Mouse (Mus musculus) MEL (cell line): ENCODE data around the gene Zkscan2. TPM values are rescaled to one million over a fixed set of nuclear protein-coding genes. Genes with fewer than 3 reads are reported as not detected.

Experiments used
- DNase-seq: peaks from one replicate; pipeline ENCODE4 v3.0.0; 2011; ENCODE audit warnings: low read depth, low spot score
- H3K27ac ChIP-seq: 2 replicates; pipeline ENCODE4 v1.5.1; 2012; ENCODE audit warnings: low read depth, mild to moderate bottlenecking, control low read depth, low read length, moderate library complexity; ENCODE audit not compliant: control insufficient read depth
- H3K27me3 ChIP-seq, 2 experiments: fragments of 150-350 bp in 1 of 2; sonication (generic) in 1 of 2; 2 replicates each; pipeline ENCODE4 v1.6.1; 2012; ENCODE audit warnings: low read length in 2 of 2, mild to moderate bottlenecking in 2 of 2, improper control_type of control experiment in 1 of 2, moderate library complexity in 1 of 2; ENCODE audit not compliant: insufficient read depth in 2 of 2, control insufficient read depth in 1 of 2
- H3K36me3 ChIP-seq, 2 experiments: 2 replicates each; pipeline ENCODE4 v1.6.1; 2012 to 2014; ENCODE audit warnings: low read length in 2 of 2, improper control_type of control experiment in 1 of 2, inconsistent platforms in 1 of 2, mild to moderate bottlenecking in 1 of 2; ENCODE audit not compliant: insufficient read depth in 2 of 2, control insufficient read depth in 1 of 2
- H3K4me1 ChIP-seq, 2 experiments: fragments of 150-350 bp in 1 of 2; sonication (generic) in 1 of 2; 2 replicates each; pipeline ENCODE4 v1.6.1; 2012; ENCODE audit warnings: low read length in 2 of 2, improper control_type of control experiment in 1 of 2, mild to moderate bottlenecking in 1 of 2; ENCODE audit not compliant: insufficient read depth in 2 of 2, control insufficient read depth in 1 of 2
- H3K4me3 ChIP-seq, 2 experiments: fragments of 150-350 bp in 1 of 2; sonication (generic) in 1 of 2; 2 replicates each; pipeline ENCODE4 v1.5.1; 2012; ENCODE audit warnings: low read depth in 2 of 2, low read length in 2 of 2, mild to moderate bottlenecking in 2 of 2, moderate library complexity in 2 of 2, control low read depth in 1 of 2, improper control_type of control experiment in 1 of 2; ENCODE audit not compliant: control insufficient read depth in 1 of 2, insufficient read depth in 1 of 2
- H3K79me2 ChIP-seq: 2 replicates; pipeline ENCODE4 v1.6.1; 2012; ENCODE audit warnings: mild to moderate bottlenecking, low read length, moderate library complexity; ENCODE audit not compliant: control insufficient read depth, poor library complexity, insufficient read depth
- H3K9ac ChIP-seq: 2 replicates; pipeline ENCODE4 v1.6.1; 2012; ENCODE audit warnings: low read depth, mild to moderate bottlenecking, control low read depth, low read length, moderate library complexity; ENCODE audit not compliant: control insufficient read depth, poor library complexity, severe bottlenecking
- H3K9me3 ChIP-seq: fragments of 150-350 bp; sonication (generic); replicated peaks from 2 replicates; pipeline ENCODE4 v1.6.1; 2012; ENCODE audit warnings: mild to moderate bottlenecking, low read length, improper control_type of control experiment, moderate library complexity; ENCODE audit not compliant: insufficient read depth
- BHLHE40 ChIP-seq: IDR thresholded peaks from 2 replicates; pipeline ENCODE4 v1.6.1; 2012; ENCODE audit warnings: low read depth, mild to moderate bottlenecking, inconsistent platforms, low read length, improper control_type of control experiment, borderline replicate concordance
- CHD1 ChIP-seq: IDR thresholded peaks from 2 replicates; pipeline ENCODE4 v1.6.1; 2012; ENCODE audit warnings: low read depth, mild to moderate bottlenecking, inconsistent platforms, low read length, improper control_type of control experiment
- CHD2 ChIP-seq: IDR thresholded peaks from 2 replicates; pipeline ENCODE4 v1.6.1; 2011; ENCODE audit warnings: low read length, improper control_type of control experiment
- CTCF ChIP-seq, 3 experiments: IDR thresholded peaks in 2 of 3; conservative IDR thresholded peaks in 1 of 3; 2 replicates each; pipeline ENCODE4 v1.5.1; 2011 to 2012; ENCODE audit warnings: low read length in 3 of 3, low read depth in 2 of 3, mild to moderate bottlenecking in 2 of 3, improper control_type of control experiment in 1 of 3, inconsistent platforms in 1 of 3, mixed read lengths in 1 of 3, moderate library complexity in 1 of 3; ENCODE audit not compliant: control insufficient read depth in 1 of 3, insufficient read depth in 1 of 3, poor library complexity in 1 of 3, severe bottlenecking in 1 of 3
- E2F4 ChIP-seq: IDR thresholded peaks from 2 replicates; pipeline ENCODE4 v1.6.1; 2011; ENCODE audit warnings: low read depth, low read length, improper control_type of control experiment, borderline replicate concordance
- ELF1 ChIP-seq: IDR thresholded peaks from 2 replicates; pipeline ENCODE4 v1.6.1; 2014; ENCODE audit warnings: low read depth, mild to moderate bottlenecking, inconsistent platforms, low read length, improper control_type of control experiment, moderate library complexity
- EP300 ChIP-seq, 2 experiments: IDR thresholded peaks; 2 replicates each; pipeline ENCODE4 v1.6.1; 2011; ENCODE audit warnings: improper control_type of control experiment in 2 of 2, low read length in 2 of 2, low read depth in 1 of 2, mild to moderate bottlenecking in 1 of 2
- ETS1 ChIP-seq: IDR thresholded peaks from 2 replicates; pipeline ENCODE4 v1.6.1; 2012; ENCODE audit warnings: low read depth, mild to moderate bottlenecking, inconsistent platforms, low read length, improper control_type of control experiment, moderate library complexity
- GABPA ChIP-seq: IDR thresholded peaks from 2 replicates; pipeline ENCODE4 v1.6.1; 2012; ENCODE audit warnings: low read depth, mild to moderate bottlenecking, inconsistent platforms, low read length, improper control_type of control experiment, moderate library complexity
- HCFC1 ChIP-seq: IDR thresholded peaks from 2 replicates; pipeline ENCODE4 v1.6.1; 2012; ENCODE audit warnings: low read depth, mild to moderate bottlenecking, inconsistent platforms, low read length, improper control_type of control experiment, moderate library complexity
- JUND ChIP-seq: IDR thresholded peaks from 2 replicates; pipeline ENCODE4 v1.6.1; 2011; ENCODE audit warnings: low read depth, mild to moderate bottlenecking, improper control_type of control experiment, low read length
- KAT2A ChIP-seq: conservative IDR thresholded peaks from 2 replicates; pipeline ENCODE4 v1.6.1; 2012; ENCODE audit warnings: low read depth, low read length, improper control_type of control experiment, inconsistent platforms
- MAFK ChIP-seq: IDR thresholded peaks from 2 replicates; pipeline ENCODE4 v1.6.1; 2011; ENCODE audit warnings: low read depth, mild to moderate bottlenecking, low read length, improper control_type of control experiment, borderline replicate concordance
- MAX ChIP-seq: IDR thresholded peaks from 2 replicates; pipeline ENCODE4 v1.6.1; 2011; ENCODE audit warnings: low read length, improper control_type of control experiment
- MAZ ChIP-seq: IDR thresholded peaks from 2 replicates; pipeline ENCODE4 v1.6.1; 2012; ENCODE audit warnings: low read depth, mild to moderate bottlenecking, inconsistent platforms, low read length, improper control_type of control experiment
- MEF2A ChIP-seq: IDR thresholded peaks from 2 replicates; pipeline ENCODE4 v1.6.1; 2014; ENCODE audit warnings: low read depth, mild to moderate bottlenecking, inconsistent platforms, low read length, improper control_type of control experiment; ENCODE audit not compliant: poor library complexity, insufficient replicate concordance, severe bottlenecking; ENCODE audit errors: extremely low read depth
- MXI1 ChIP-seq: IDR thresholded peaks from 2 replicates; pipeline ENCODE4 v1.6.1; 2011; ENCODE audit warnings: mild to moderate bottlenecking, low read depth, low read length, improper control_type of control experiment
- MYB ChIP-seq: IDR thresholded peaks from 2 replicates; pipeline ENCODE4 v1.6.1; 2011; ENCODE audit warnings: mild to moderate bottlenecking, low read depth, low read length, improper control_type of control experiment
- MYC ChIP-seq: IDR thresholded peaks from 2 replicates; pipeline ENCODE4 v1.6.1; 2011; ENCODE audit warnings: low read depth, mild to moderate bottlenecking, low read length, improper control_type of control experiment, moderate library complexity
- NELFE ChIP-seq: IDR thresholded peaks from 2 replicates; pipeline ENCODE4 v1.6.1; 2011; ENCODE audit warnings: low read depth, low read length, improper control_type of control experiment
- NRF1 ChIP-seq: IDR thresholded peaks from 2 replicates; pipeline ENCODE4 v1.6.1; 2014; ENCODE audit warnings: low read depth, mild to moderate bottlenecking, inconsistent platforms, low read length, improper control_type of control experiment, moderate library complexity; ENCODE audit not compliant: poor library complexity, insufficient read depth, severe bottlenecking
- POLR2A ChIP-seq, 2 experiments: IDR thresholded peaks; 2 replicates each; pipeline ENCODE4 v1.6.1; 2011 to 2012; ENCODE audit warnings: low read length in 2 of 2, mild to moderate bottlenecking in 2 of 2, control low read depth in 1 of 2, improper control_type of control experiment in 1 of 2, low read depth in 1 of 2, moderate library complexity in 1 of 2; ENCODE audit not compliant: control insufficient read depth in 1 of 2, insufficient read depth in 1 of 2, poor library complexity in 1 of 2
- POLR2AphosphoS2 ChIP-seq: IDR thresholded peaks from 2 replicates; pipeline ENCODE4 v1.6.1; 2011; ENCODE audit warnings: low read length, improper control_type of control experiment
- POLR2AphosphoS5 ChIP-seq: IDR thresholded peaks from 2 replicates; pipeline ENCODE4 v1.6.1; 2012; ENCODE audit warnings: low read depth, borderline replicate concordance, mild to moderate bottlenecking, inconsistent platforms, low read length, moderate library complexity, mixed read lengths
- RAD21 ChIP-seq: IDR thresholded peaks from 2 replicates; pipeline ENCODE4 v1.6.1; 2011; ENCODE audit warnings: mild to moderate bottlenecking, low read depth, low read length, improper control_type of control experiment
- RCOR1 ChIP-seq: IDR thresholded peaks from 2 replicates; pipeline ENCODE4 v1.6.1; 2012; ENCODE audit warnings: low read depth, mild to moderate bottlenecking, inconsistent platforms, low read length, improper control_type of control experiment
- SIN3A ChIP-seq: IDR thresholded peaks from 2 replicates; pipeline ENCODE4 v1.6.1; 2012; ENCODE audit warnings: low read length, improper control_type of control experiment, inconsistent platforms
- SMC3 ChIP-seq: IDR thresholded peaks from 2 replicates; pipeline ENCODE4 v1.6.1; 2011; ENCODE audit warnings: low read depth, low read length, improper control_type of control experiment
- TBP ChIP-seq: IDR thresholded peaks from 2 replicates; pipeline ENCODE4 v1.8.0; 2011; ENCODE audit warnings: low read depth, low read length, improper control_type of control experiment
- TCF12 ChIP-seq: IDR thresholded peaks from 2 replicates; pipeline ENCODE4 v1.6.1; 2014; ENCODE audit warnings: low read depth, mild to moderate bottlenecking, inconsistent platforms, low read length, improper control_type of control experiment, moderate library complexity
- UBTF ChIP-seq: IDR thresholded peaks from 2 replicates; pipeline ENCODE4 v1.6.1; 2012; ENCODE audit warnings: low read depth, mild to moderate bottlenecking, inconsistent platforms, low read length, improper control_type of control experiment, moderate library complexity, borderline replicate concordance; ENCODE audit not compliant: insufficient read depth
- USF1 ChIP-seq: IDR thresholded peaks from 2 replicates; pipeline ENCODE4 v1.6.1; 2014; ENCODE audit warnings: low read depth, mild to moderate bottlenecking, inconsistent platforms, low read length, improper control_type of control experiment, moderate library complexity
- USF2 ChIP-seq, 2 experiments: IDR thresholded peaks; 2 replicates each; pipeline ENCODE4 v1.6.1; 2011 to 2012; ENCODE audit warnings: improper control_type of control experiment in 2 of 2, low read length in 2 of 2, borderline replicate concordance in 1 of 2, inconsistent platforms in 1 of 2, low read depth in 1 of 2, mild to moderate bottlenecking in 1 of 2; ENCODE audit not compliant: insufficient read depth in 1 of 2
- ZC3H11A ChIP-seq: IDR thresholded peaks from 2 replicates; pipeline ENCODE4 v1.6.1; 2012; ENCODE audit warnings: low read depth, mild to moderate bottlenecking, inconsistent platforms, low read length, improper control_type of control experiment
- ZKSCAN1 ChIP-seq: IDR thresholded peaks from 2 replicates; pipeline ENCODE4 v1.6.1; 2012; ENCODE audit warnings: low read depth, mild to moderate bottlenecking, inconsistent platforms, low read length, improper control_type of control experiment, moderate library complexity
- ZMIZ1 ChIP-seq: IDR thresholded peaks from 2 replicates; pipeline ENCODE4 v1.6.1; 2012; ENCODE audit warnings: low read depth, mild to moderate bottlenecking, inconsistent platforms, low read length, improper control_type of control experiment, moderate library complexity
- ZNF384 ChIP-seq: IDR thresholded peaks from 2 replicates; pipeline ENCODE4 v1.6.1; 2012; ENCODE audit warnings: low read depth, mild to moderate bottlenecking, inconsistent platforms, low read length, improper control_type of control experiment
- polyA plus RNA-seq, 2 experiments: library from polyadenylated mRNA; stranded (reverse) in 1 of 2; unstranded in 1 of 2; fragments of >175 nt in 1 of 2; fragments of >200 nt in 1 of 2; gene quantifications; 2 replicates each; pipeline versions ENCODE4 v1.2.1 to v1.2.4; 2012; ENCODE audit warnings: low replicate concordance in 2 of 2, low read depth in 1 of 2; ENCODE audit not compliant: insufficient read length in 2 of 2, insufficient read depth in 1 of 2, missing spikeins in 1 of 2
- total RNA-seq: library from RNA; depleted of rRNA; stranded (reverse); fragments of 300-350 nt; gene quantifications from 2 replicates; pipeline ENCODE4 v1.2.3, GENCODE M21; 2012

The Zkscan2 gene
- total and polyA plus RNA-seq, 3 experiments, result not detected

GRCm38 (mm10) chr7:123459247-123459646 lies 41.0 kb downstream of the Zkscan2 start:
- peak overlapping the region; percentile 54 for H3K27ac ChIP-seq
- H3K9ac ChIP-seq, result no peak overlapping the region
- no peaks in the 10 kb centered on the region for H3K27me3 ChIP-seq
- H3K79me2 ChIP-seq, result no peaks in the 10 kb centered on the region
- H3K36me3 ChIP-seq, result peaks cover 0 to 34% of the 10 kb centered on the region in 2 experiments; a peak in 2 of 4 replicates
- peak; percentile 92 for DNase-seq
- no peak overlapping the region for H3K4me3 ChIP-seq
- H3K4me1 ChIP-seq, result peaks cover 7 to 44% of the 10 kb centered on the region in 2 experiments
- H3K9me3 ChIP-seq, result no peaks in the 10 kb centered on the region
- TF ChIP-seq GABPA (no peak), ZMIZ1 (no peak), EP300 (IDR thresholded peaks at IDR 0.05; ENCODE audit: low read depth in 1 of 2, low read length in 2 of 2) (peak; percentile 98), POLR2AphosphoS5 (no peak), MYC (peak; percentile 45; the same call in 1 of the 2 replicates), ZNF384 (no peak), ZKSCAN1 (no peak), MEF2A (0 out of 2 replicates have a peak, but pooled peaks have one; percentile 15), E2F4 (no peak), NRF1 (0 out of 2 replicates have a peak, but pooled peaks have one; percentile 23), NELFE (no peak), MXI1 (peak; percentile 55; the same call in 1 of the 2 replicates), MYB (0 out of 2 replicates have a peak, but pooled peaks have one; percentile 10), POLR2AphosphoS2 (no peak), USF1 (no peak), JUND (0 out of 2 replicates have a peak, but pooled peaks have one; percentile 54), POLR2A (IDR thresholded peaks at IDR 0.05; ENCODE audit: control insufficient read depth in 1 of 2, insufficient read depth in 1 of 2, low read depth in 1 of 2, low read length in 2 of 2, poor library complexity in 1 of 2) (no peak), RAD21 (no peak), HCFC1 (0 out of 2 replicates have a peak, but pooled peaks have one; percentile 37), ETS1 (peak; percentile 88), CHD1 (no peak), ZC3H11A (no peak), TCF12 (peak; percentile 98), KAT2A (no peak), TBP (peak; percentile 54; the same call in 1 of the 2 replicates), UBTF (no peak), RCOR1 (peak; percentile 90), MAFK (no peak), USF2 (IDR thresholded peaks at IDR 0.05; ENCODE audit: borderline replicate concordance in 1 of 2, insufficient read depth in 1 of 2, low read depth in 1 of 2, low read length in 2 of 2) (no peak), BHLHE40 (no peak), MAZ (no peak), ELF1 (0 out of 2 replicates have a peak, but pooled peaks have one; percentile 56), SMC3 (no peak), MAX (peak; percentile 67; the same call in 1 of the 2 replicates), CHD2 (peak; percentile 34; the same call in 1 of the 2 replicates), CTCF (IDR thresholded peaks at IDR 0.05 in 2 of 3, conservative IDR thresholded peaks at IDR 0.05 in 1 of 3; ENCODE audit: control insufficient read depth in 1 of 3, insufficient read depth in 1 of 3, low read depth in 2 of 3, low read length in 3 of 3, poor library complexity in 1 of 3, severe bottlenecking in 1 of 3) (no peak), SIN3A (peak; percentile 69)
